Mouse (Mus musculus): ENCODE results near the gene Gm17651.
A peak's percentile ranks its signal among the peaks of the same experiment; 100 is the strongest.

Gene Gm17651

GRCm38 (mm10) chr3:97678416-97678815 is 3.9 kb upstream of the Gm17651 start:
- no peak for DNase-seq (ENCODE audit: low spot score)

GRCm38 (mm10) chr3:97676126-97676525 is 1.6 kb upstream of the Gm17651 start:
- no peak for DNase-seq (ENCODE audit: low spot score)

DNA sequence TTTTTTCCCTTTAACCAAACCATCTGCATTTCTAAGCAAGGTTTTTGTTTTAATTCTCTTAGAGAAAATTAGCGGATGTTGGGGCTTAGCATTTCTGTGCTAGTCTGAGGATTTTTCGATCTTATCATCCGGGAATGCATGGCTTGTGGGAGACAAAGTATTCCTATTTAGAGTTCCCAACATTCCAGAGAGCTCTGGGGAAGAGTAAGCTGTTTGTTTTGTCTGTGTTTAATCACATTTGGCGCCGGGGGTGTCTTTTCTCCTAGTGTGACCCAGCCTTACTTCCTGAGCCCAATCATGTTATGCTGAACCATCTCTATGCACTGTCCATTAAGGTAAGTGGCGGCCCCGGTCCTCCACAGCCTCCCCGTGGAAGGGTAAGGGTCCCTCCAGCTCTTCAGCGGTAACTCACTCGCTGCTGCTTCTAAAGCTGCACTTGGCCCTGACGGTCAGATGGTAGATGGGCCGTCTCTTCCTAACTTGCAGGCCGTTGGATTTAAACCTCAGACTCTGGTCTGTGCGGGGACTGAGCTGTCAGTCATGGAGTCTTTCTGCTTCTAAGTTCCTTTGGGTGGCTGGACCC is 7.3 kb downstream of the Gm17651 start:
- peak; percentile 26 for DNase-seq (ENCODE audit: low spot score)

DNA sequence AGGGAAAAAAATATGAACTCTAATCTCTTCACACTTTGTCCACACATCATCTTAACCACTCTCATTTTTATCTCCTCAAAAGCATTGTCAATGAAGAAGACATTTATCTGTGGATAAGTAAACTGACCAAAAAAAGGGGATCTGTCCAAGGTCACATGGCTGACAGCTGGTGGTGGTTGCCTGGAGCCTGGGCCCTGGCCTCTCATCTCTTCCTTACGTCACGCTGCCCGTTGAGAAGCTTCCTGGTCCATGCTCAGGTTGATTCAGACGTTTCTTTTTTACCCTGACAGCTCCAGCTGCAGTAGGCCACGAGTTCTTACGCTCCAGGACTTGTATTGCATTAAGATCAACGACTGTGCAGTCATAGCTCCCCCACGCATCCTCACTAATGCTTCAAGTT is 8.3 kb downstream of the Gm17651 start:
- no peak for DNase-seq (ENCODE audit: low spot score)

- DNase-seq (ENCODE audit: low spot score): no peak
Measured at GRCm38 (mm10) chr3:97665525-97665924, 9.0 kb downstream of the Gm17651 start.

DNA sequence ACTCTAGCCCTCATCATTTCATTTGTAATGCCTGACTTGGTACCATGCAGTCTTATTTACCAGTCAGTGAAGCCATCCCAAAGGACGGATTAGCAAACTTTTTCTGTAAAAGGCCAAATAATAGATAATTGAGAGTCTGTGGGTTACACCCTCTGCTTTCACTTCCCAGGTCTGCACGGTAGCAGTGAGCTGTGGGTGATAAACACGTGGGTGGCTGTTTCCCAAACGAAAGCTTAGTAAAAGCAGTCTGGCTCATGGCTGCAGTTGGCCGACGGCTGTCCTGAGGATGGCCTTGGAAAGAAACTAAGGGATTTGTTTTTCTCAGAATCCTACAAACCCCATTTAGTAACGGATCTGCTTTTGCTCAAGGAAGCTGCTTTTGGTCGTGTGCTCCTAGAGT is 13.3 kb downstream of the Gm17651 start:
- peak; percentile 53 for DNase-seq (ENCODE audit: low spot score)

DNA sequence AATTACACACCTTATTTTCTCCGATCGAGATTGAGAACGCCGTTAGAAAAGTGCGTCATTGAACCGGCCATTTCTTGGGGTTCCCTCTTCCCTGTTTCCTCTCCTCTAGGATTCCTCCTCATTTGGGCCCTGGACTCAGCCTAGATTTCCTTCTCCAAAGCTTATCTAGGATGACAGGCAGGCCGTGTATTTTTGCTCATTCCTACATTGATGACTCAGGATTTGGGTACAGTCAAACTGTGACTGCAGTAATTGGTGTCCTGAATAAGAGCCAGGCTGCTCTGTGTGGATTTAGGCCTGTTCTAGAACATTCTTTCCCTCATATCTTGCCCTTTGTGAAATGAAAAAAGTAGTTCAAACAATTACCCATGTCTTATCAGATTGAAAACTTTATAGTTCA is 14.7 kb downstream of the Gm17651 start:
- no peak for DNase-seq (ENCODE audit: low spot score)

- DNase-seq (ENCODE audit: low spot score): peak; percentile 74
Measured at GRCm38 (mm10) chr3:97658426-97659193, 15.9 kb downstream of the Gm17651 start.

DNA sequence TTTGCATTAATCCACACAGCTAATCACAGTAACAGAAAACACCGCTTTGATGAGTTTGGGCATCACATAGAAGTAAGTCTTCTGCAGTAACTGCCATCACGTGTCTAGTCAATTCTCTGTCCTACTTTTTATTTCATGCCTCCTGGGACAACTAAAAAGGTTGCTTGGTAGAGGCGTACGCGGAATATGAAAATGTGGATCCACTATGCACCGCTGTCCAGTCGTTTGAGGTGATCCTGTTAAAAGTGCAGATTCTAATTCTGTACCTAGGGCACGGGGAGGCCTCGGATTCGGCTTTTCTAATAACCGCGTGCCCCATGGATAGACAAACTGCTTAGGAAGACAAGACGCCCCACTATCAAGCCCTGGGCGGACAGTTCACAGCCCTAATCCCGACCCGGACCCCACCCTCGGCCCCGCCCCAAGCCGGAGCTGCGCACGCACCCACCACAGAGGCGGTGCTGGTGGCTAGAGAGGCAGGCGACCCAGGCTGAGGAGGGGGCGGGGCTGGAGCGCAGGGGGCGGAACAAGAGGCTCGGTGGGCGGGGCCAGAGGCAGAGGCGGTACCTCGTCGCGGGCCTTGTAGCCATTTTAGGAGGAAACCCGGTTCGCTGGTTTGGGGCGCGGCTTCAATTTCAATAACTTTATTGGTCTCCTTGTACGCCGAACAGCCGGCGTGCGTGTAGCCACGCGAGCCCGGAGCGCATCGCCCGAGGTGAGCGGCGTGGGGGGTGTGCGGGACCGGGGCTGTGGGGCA is 16.7 kb downstream of the Gm17651 start, which contains the start of gene Prkab2:
Gene Prkab2 (plus strand): TSS at position 539 of the 757 bp plus-strand sequence.
- DNase-seq (ENCODE audit: low spot score): peak; percentile 98

DNA sequence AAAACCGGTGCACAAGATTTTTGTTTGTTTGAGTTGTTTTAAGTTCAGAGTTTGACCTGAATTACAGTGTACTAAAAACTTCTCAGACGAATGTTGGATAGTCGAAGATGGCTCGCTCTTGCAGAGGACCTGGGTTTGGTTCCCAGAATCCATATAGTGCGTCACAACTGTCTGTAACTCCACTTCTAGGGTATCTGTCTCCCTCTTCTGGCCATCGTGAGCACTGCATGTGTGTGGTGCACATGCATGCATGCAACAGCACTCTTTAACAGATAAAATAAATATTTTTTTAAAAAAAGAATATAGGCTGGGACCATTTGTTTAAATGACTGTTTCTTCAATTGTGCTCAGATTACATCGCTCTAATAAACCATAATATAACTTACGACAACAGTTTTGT is 19.6 kb downstream of the Gm17651 start:
- no peak for DNase-seq (ENCODE audit: low spot score)

- no peak for DNase-seq (ENCODE audit: low spot score)
Measured at GRCm38 (mm10) chr3:97653781-97654180, 20.7 kb downstream of the Gm17651 start.

DNA sequence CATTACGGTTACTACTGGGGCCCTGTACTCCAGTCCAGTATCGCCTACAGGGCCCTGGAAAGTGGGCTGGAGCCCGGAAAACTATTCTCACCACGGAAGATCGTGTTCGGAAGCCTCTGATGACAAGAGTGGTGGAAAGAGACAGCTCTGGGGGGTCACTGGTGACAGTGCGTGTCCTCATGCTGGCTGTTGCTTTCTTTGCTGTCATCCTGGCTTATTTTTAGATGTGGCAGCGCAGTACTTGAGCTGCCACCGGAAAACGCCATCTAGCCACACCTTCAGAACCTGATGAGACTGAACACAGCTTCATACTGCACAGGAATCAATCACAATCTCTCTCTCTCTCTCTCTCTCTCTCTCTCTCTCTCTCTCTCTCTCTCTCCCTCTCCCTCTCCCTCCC is 22.9 kb downstream of the Gm17651 start:
- no peak for DNase-seq (ENCODE audit: low spot score)

DNA sequence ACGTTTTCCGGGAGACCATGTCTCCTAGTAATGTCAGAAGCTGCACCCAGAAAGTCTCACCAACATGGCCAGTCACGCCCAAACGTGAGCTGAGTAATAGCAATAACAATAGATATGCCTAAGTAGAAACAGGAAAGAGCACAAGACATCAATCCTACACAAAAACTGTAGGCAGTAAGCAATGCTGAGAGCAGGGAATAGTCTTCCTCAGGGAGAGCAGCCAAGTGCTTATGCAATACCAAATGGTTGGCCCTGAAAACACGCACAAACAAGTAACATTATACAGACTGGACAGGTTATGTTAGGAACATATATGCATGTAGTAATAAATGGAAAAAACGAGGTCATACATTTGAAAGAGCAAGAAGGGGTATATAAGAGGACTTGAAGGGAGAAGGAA is 25.0 kb downstream of the Gm17651 start:
- DNase-seq (ENCODE audit: low spot score): no peak

GRCm38 (mm10) chr3:97649022-97649421 is 25.5 kb downstream of the Gm17651 start:
- no peak for DNase-seq (ENCODE audit: low spot score)

GRCm38 (mm10) chr3:97648518-97648917 is 26.0 kb downstream of the Gm17651 start:
- no peak for DNase-seq (ENCODE audit: low spot score)

DNA sequence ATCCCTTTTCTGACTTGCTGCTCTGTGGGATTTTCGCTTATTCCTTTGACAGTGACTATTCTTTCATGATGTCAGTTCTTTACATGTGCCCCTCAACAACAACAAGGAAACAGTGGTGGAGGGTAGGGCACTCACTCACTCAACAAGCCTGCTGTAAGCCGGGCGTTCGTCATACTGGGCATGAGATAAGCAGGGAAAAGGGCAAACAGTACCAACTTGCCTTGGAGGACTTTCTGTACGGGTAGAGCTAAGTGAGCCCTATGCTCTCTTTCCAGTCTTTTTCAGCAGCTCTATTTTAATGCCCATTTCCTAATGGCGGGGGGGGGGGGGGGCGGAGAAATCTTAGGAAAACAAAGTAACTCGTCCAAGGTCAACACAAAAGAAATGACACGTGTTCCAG is 32.5 kb downstream of the Gm17651 start:
- no peak for DNase-seq (ENCODE audit: low spot score)

- no peak for DNase-seq (ENCODE audit: low spot score)
Measured at GRCm38 (mm10) chr3:97641396-97641795, 33.1 kb downstream of the Gm17651 start.

DNA sequence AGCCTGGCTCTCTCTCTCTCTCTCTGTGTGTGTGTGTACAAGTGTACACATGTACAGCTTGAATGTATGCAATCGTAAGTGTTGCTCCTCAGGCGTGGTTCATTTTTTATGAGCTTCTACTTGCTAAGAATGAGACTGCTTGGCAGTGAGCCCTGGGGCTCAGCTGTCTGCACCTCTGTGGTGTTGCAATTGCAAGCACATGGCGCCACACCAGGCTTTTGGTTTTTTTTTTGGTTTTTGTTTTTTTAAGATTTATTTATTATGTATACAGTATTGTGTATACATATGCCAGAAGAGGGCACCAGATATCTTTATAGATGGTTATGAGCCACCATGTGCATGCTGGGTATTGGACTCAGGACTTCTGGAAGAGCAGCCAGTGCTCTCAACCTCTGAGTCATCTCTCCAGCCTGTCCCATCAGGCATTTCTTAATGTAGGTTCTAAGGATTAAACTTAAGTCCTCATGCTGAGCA is 40.2 kb downstream of the Gm17651 start:
- DNase-seq (ENCODE audit: low spot score): no peak

DNA sequence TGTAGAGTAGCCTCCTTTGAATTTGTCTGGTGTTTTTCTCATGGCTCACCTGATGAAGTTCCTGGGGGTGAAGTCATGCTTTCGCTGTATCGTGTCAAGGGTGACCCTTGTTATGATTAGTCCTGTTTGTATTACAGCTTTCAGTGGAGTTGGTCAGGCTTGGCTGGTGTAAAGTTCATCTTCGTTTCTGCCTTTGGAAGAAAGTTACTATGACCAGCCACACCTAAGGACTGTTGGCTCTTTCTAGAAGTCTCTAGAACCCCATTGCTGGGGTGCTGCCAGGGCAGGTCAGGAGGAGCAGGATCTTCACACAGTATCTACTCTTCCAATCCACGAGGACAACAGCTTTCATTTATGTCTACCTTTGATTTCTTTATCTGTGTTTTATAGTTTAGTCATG is 41.0 kb downstream of the Gm17651 start:
- DNase-seq (ENCODE audit: low spot score): no peak

DNA sequence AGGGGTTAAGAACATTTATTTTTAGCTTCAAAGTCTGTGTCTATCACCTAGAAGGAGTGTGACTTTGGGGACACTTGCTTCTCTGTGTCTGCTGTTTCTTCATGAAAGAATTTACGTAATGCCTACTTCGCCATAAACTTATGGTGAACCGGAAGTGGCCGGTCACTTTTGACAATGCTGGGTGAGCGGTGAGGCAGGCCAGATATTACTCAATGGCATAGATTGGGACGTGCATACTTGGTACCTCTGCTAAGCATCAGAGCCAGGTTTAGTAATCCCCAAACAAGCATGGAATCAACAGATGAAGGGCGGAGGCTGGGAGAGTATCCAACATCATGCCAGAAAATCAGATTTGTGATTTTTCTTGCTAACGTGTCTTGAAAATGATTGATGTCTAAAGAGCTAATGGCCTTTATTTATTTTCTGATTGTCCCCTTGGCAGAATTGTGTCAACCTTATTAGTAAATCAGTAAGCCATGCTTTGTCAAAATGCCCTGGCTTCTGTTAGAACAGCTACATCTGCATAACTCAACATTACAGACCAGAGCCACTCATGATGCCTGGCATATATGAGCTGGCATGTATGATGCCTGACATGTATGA is 43.1 kb downstream of the Gm17651 start:
- DNase-seq (ENCODE audit: low spot score): no peak

GRCm38 (mm10) chr3:97630746-97631145 is 43.7 kb downstream of the Gm17651 start:
- DNase-seq (ENCODE audit: low spot score): no peak

GRCm38 (mm10) chr3:97629941-97630340 is 44.6 kb downstream of the Gm17651 start:
- no peak for DNase-seq (ENCODE audit: low spot score)
